Mouse (Mus musculus): ENCODE results near the gene Chd3.

- TF ChIP-seq CTCF (IDR thresholded peaks at IDR 0.05; ENCODE audit: low read depth) (no peak), EP300 (IDR thresholded peaks at IDR 0.05; ENCODE audit: low read depth) (no peak)
These were observed 4.2 kb upstream of the Chd3 start for GRCm38 (mm10) chr11:69373223-69373965.

Data from heart, postnatal 0 days (tissue).